Mouse (Mus musculus): ENCODE measurements around the gene Acp1.

Acp1 gene

DNA sequence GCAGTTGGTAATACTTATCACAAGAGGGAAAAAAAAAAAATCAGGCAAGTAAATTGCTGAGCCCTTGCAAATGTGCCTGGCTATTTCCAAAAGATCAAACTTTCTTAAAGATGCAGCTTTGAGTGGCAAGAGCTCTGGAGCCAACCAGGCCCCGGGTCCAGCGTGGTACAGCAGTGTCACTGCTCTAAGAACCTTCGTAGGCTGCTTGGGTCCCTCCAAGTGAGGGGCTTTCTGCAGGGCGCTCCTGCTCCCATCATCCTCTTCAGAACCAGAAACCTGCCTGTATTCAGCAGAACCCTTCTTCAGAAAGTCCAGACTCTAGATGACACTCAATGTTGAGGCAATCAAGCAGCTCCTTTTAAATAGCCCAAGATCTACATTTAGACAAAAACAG lies 27.8 kb downstream of the Acp1 start:
- in situ Hi-C loops (cut with MboI; ENCODE audit: unreplicated experiment in 2 of 2) = loop anchor here (10.0 to 25.0 kb wide), 2 partner anchors 289 to 846 kb away; no protein-coding TSS in a partner anchor

DNA sequence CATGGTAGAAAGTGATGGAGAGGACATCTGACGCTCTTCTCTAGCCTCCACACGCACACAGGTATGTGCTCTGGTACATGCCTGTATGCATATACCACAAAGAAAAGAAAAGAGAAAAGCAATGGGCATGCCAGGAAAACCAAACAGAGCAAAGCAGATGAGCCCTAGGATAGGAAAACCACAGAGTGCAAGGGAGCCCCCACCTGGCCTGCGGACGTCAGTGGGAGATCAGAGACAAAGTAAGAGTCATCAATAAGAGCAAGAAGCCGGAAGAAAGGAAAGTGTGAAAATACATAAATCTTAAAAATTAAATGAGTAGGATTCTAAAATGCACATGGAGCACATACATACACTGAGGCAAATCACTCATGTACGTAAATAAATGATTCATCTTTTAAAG lies 31.9 kb downstream of the Acp1 start:
- in situ Hi-C loops (cut with MboI; ENCODE audit: unreplicated experiment in 2 of 2) = loop anchor here in 1 of 2 experiments (25.0 kb wide), 1 partner anchor 842 kb away; no protein-coding TSS in a partner anchor

DNA sequence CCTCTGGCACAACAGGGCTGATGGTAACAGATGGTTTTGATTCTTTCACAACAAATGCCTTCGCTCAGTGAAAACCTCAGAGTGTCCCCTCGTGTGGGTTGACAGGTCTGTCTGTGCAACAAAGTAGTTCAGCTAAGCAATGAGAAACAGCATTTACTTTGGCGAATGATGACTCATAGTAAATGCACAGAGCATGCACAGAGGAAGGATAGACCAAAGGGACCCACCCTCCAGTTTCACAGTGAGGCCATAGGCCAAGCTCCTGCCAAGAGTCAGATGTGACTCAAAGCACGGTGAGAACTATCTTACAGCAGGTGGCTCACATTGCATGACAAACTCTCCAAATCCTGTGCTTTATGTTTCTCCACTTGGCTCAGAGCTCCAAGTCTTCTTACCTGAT lies 45.6 kb downstream of the Acp1 start:
- in situ Hi-C loops (cut with MboI; ENCODE audit: unreplicated experiment in 2 of 2) = no loop called here

DNA sequence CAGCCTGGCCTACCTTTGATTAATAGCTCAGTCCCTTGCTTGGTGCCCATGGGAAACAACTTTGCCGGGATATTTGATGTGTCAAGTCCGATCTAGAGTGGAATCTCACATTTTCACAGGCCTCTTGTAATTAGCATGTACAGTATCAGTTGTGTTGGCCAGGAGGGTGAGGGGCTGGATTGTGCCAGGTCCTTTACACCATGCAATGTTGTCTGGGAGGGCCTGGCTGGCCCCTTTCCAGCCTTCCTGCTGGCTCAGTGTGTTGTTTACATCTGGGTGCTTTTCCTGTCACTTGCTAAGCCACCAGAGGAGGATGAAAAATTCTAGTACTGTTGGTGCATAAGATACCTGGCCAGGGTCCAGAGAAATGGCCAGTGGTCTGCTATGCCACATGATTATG lies 47.0 kb downstream of the Acp1 start:
- in situ Hi-C loops (cut with MboI; ENCODE audit: unreplicated experiment in 2 of 2) = no loop called here

DNA sequence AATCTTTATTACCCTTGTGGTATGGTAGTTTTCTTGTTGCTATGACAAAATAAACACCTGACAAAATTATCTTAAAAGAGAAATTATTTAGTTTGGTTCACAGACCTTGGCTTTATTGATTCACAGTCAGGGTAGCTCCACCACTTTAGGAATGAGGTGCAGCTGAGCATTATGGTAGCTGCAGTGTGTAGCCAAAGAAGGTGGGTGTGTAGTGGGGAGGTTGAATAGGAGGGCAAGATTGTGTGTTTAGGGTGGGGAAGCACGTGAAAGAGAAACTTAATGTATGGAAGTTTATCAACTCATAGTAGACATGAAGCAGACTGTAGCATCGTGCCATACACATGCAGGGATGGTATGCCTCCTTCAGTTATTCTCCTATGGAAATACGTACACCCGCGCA lies 55.2 kb downstream of the Acp1 start:
- in situ Hi-C loops (cut with MboI; ENCODE audit: unreplicated experiment in 2 of 2) = no loop called here

GRCm38 (mm10) chr12:30855442-30856159 lies 55.8 kb downstream of the Acp1 start:
- in situ Hi-C loops (cut with MboI; ENCODE audit: unreplicated experiment in 2 of 2) = no loop called here

GRCm38 (mm10) chr12:30851871-30852270 lies 59.5 kb downstream of the Acp1 start:
- in situ Hi-C loops (cut with MboI; ENCODE audit: unreplicated experiment in 2 of 2) = no loop called here

- in situ Hi-C loops (cut with MboI; ENCODE audit: unreplicated experiment in 2 of 2) = no loop called here
Measured at GRCm38 (mm10) chr12:30850902-30851301, 60.5 kb downstream of the Acp1 start.

DNA sequence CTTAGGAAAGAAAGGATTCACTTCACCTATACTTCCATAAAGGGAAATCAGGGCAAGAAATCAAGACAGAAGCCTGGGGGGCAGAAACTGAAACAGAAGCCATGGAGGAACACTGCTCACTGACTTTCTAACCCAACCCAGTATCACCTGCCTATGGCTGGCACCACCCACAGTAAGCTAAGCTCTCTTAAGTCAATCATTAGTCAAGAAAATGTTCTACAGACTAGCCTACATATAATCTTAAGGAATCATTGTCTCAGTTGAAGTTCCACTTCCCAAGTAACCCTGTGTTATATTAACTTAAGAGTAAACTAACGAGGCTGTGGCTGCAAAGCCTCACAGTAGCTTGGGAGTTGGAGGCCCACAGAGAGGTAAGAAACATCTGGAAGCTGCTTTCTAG lies 62.9 kb downstream of the Acp1 start:
- in situ Hi-C loops (cut with MboI; ENCODE audit: unreplicated experiment in 2 of 2) = no loop called here
